Mouse (Mus musculus) kidney, postnatal 10 days (tissue): ENCODE results near the gene Abca7.
"Not testable (repeated sequence)": the region's sequence is repeated elsewhere in the genome, so short reads cannot be mapped to it uniquely, and the experiment has no call there.

Experiments
- DNase-seq: peaks from one replicate; pipeline ENCODE4 v3.0.0; 2021; ENCODE audit warnings: mixed read lengths

The Abca7 gene

GRCm38 (mm10) chr10:80050885-80051617 is 54.8 kb downstream of the Abca7 start:
- DNase-seq: no peak

- DNase-seq: peak; percentile 87
Observed at GRCm38 (mm10) chr10:80051618-80052373, 55.5 kb downstream of the Abca7 start.

- no peak for DNase-seq
Observed at GRCm38 (mm10) chr10:80052374-80052764, 56.1 kb downstream of the Abca7 start.

- peak; percentile 100 for DNase-seq
Observed at GRCm38 (mm10) chr10:80053259-80053780, 57.0 kb downstream of the Abca7 start.

GRCm38 (mm10) chr10:80053831-80054815 is 57.8 kb downstream of the Abca7 start:
- peak; percentile 89 for DNase-seq

GRCm38 (mm10) chr10:80054911-80055310 is 58.6 kb downstream of the Abca7 start:
- DNase-seq: not testable (repeated sequence)

- no peak for DNase-seq
Observed at GRCm38 (mm10) chr10:80055364-80055763, 59.1 kb downstream of the Abca7 start.

GRCm38 (mm10) chr10:80055891-80056290 is 59.6 kb downstream of the Abca7 start:
- DNase-seq: no peak

GRCm38 (mm10) chr10:80056506-80056905 is 60.2 kb downstream of the Abca7 start:
- DNase-seq: no peak

GRCm38 (mm10) chr10:80056976-80057682 is 60.8 kb downstream of the Abca7 start:
- no peak for DNase-seq

- DNase-seq: peak; percentile 60
Observed at GRCm38 (mm10) chr10:80057683-80058326, 61.5 kb downstream of the Abca7 start.

- no peak for DNase-seq
Observed at GRCm38 (mm10) chr10:80063104-80063503, 66.8 kb downstream of the Abca7 start.

GRCm38 (mm10) chr10:80063877-80064650 is 67.8 kb downstream of the Abca7 start:
- DNase-seq: no peak
